Mouse (Mus musculus) heart, postnatal 0 days (tissue): ENCODE measurements around the gene Rpl23.

Experiments
- CTCF ChIP-seq: IDR thresholded peaks from 2 replicates; pipeline ENCODE4 v1.5.1; 2016; ENCODE audit warnings: antibody characterized with exemption, control low read depth, low read depth
- EP300 ChIP-seq: IDR thresholded peaks from 2 replicates; pipeline ENCODE4 v1.6.1; 2016; ENCODE audit warnings: antibody characterized with exemption, low read depth

DNA sequence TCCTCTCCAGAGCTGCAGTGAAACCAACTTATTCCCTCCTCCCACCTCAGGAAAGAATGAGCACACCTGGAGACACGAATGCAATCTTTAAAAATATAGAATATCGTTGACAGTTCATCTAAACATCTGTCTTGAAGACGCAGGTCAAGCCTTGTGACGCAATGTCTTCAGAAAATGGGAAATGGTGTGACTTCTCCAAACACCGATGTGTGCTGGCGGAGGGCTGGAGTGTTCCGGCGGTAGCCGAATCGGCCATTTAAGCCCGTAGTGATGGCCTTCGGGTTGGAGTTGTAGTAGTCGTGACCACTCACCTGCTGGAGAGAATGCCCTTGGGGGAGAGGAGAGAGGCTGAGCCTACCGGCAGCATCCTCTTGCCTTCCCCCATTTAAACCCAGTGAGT is 10.8 kb downstream of the Rpl23 start:
- no peak for TF ChIP-seq CTCF
- no peak for TF ChIP-seq EP300
